Comparison of ENCODE assay signal across 8 mouse cellular contexts in genomic region chrX:159371831-159372752, GRCm38 (mm10). TPM values are rescaled to one million over a fixed set of nuclear protein-coding genes. Genes with fewer than 3 reads are reported as not detected.
A peak's percentile ranks its signal among the peaks of the same experiment; 100 is the strongest.
DNase-seq lines count a peak whose midpoint lies in the region; ATAC-seq lines count a peak whose summit lies in the region.

TSS of gene Eif1ax (plus strand) at chrX:159372178.

- peak within 1 kb of the TSS; percentile 49 for H3K4me2 ChIP-seq in forebrain, embryonic 11.5 days (ENCODE audit: low read depth, low read length, severe bottlenecking)
- H3K4me2 ChIP-seq in heart, embryonic 16.5 days (ENCODE audit: low read depth, low read length): peak within 1 kb of the TSS; percentile 67
- H3K4me2 ChIP-seq in liver, embryonic 15.5 days: peak within 1 kb of the TSS; percentile 65
- H3K4me2 ChIP-seq in neural tube, embryonic 12.5 days (replicated peaks): peak within 1 kb of the TSS; percentile 53

- peak within 1 kb of the TSS; percentile 74 for H3K9ac ChIP-seq in forebrain, embryonic 11.5 days (ENCODE audit: low read length)
- peak within 1 kb of the TSS; percentile 83 for H3K9ac ChIP-seq in heart, embryonic 16.5 days (ENCODE audit: low read length)
- H3K9ac ChIP-seq in liver, embryonic 15.5 days: peak within 1 kb of the TSS; percentile 72
- peak within 1 kb of the TSS; percentile 55 for H3K9ac ChIP-seq in neural tube, embryonic 12.5 days

- peak; percentile 100 for ATAC-seq in forebrain, embryonic 11.5 days (replicated peaks; ENCODE audit: low FRiP score)
- peak; percentile 99 for ATAC-seq in heart, embryonic 16.5 days (replicated peaks; ENCODE audit: extremely low read depth, insufficient read depth, low FRiP score)
- ATAC-seq in liver, embryonic 15.5 days (ENCODE audit: insufficient read depth): peak; percentile 100
- ATAC-seq in neural tube, embryonic 12.5 days (ENCODE audit: low FRiP score, low read depth): peak; percentile 98

- H3K27me3 ChIP-seq in forebrain, embryonic 11.5 days (ENCODE audit: control insufficient read depth, insufficient read depth, low read length): no peaks in the 10 kb centered on the region
- no peaks in the 10 kb centered on the region for H3K27me3 ChIP-seq in heart, embryonic 16.5 days (ENCODE audit: control insufficient read depth, insufficient read depth, low read length)
- H3K27me3 ChIP-seq in liver, embryonic 15.5 days: no peaks in the 10 kb centered on the region; the same call in 1 of the 2 replicates
- H3K27me3 ChIP-seq in neural tube, embryonic 12.5 days (replicated peaks): no peaks in the 10 kb centered on the region

- no peaks in the 10 kb centered on the region for H3K9me3 ChIP-seq in forebrain, embryonic 11.5 days (ENCODE audit: control insufficient read depth, low read length)
- no peaks in the 10 kb centered on the region for H3K9me3 ChIP-seq in heart, embryonic 16.5 days (replicated peaks; ENCODE audit: control insufficient read depth, low read length)
- no peaks in the 10 kb centered on the region for H3K9me3 ChIP-seq in liver, embryonic 15.5 days (replicated peaks)
- no peaks in the 10 kb centered on the region for H3K9me3 ChIP-seq in neural tube, embryonic 12.5 days

- peak; percentile 64 to 78 for DNase-seq in CD8-positive naive resting alpha-beta T cell, adult 2 months (ENCODE audit: low read depth in 2 of 2, low spot score in 2 of 2)
- peak; percentile 65 for DNase-seq in c-Kit-positive CD71-negative TER-119-negative erythroid progenitor cells, embryonic 14.5 days (ENCODE audit: low read depth)
- DNase-seq in forebrain, embryonic 11.5 days (ENCODE audit: low spot score): peak; percentile 85
- DNase-seq in kidney, postnatal 36 days: peak; percentile 81 to 84
- peak; percentile 44 for DNase-seq in telencephalon, adult 2 months (ENCODE audit: low read depth, low spot score)

- H3K4me1 ChIP-seq in forebrain, embryonic 11.5 days (replicated peaks; ENCODE audit: control insufficient read depth, insufficient read depth, low read length): no peaks in the 10 kb centered on the region
- 0 out of 2 replicates have a peak, but pooled peaks cover 5% of the 10 kb centered on the region for H3K4me1 ChIP-seq in heart, embryonic 16.5 days (ENCODE audit: control insufficient read depth, insufficient read depth, low read length)
- peaks cover 19% of the 10 kb centered on the region; the same call in 1 of the 2 replicates for H3K4me1 ChIP-seq in liver, embryonic 15.5 days (replicated peaks)
- no peaks in the 10 kb centered on the region for H3K4me1 ChIP-seq in neural tube, embryonic 12.5 days

- peak within 1 kb of the TSS; percentile 60 for H3K4me3 ChIP-seq in forebrain, embryonic 11.5 days (ENCODE audit: low read depth, low read length)
- H3K4me3 ChIP-seq in heart, embryonic 16.5 days (ENCODE audit: low read length): peak within 1 kb of the TSS; percentile 77
- peak within 1 kb of the TSS; percentile 81 for H3K4me3 ChIP-seq in liver, embryonic 15.5 days (replicated peaks)
- peak within 1 kb of the TSS; percentile 50 for H3K4me3 ChIP-seq in neural tube, embryonic 12.5 days

- H3K36me3 ChIP-seq in forebrain, embryonic 11.5 days (ENCODE audit: control insufficient read depth, insufficient read depth, low read length): no peaks in the 10 kb centered on the region
- no peaks in the 10 kb centered on the region for H3K36me3 ChIP-seq in heart, embryonic 16.5 days (ENCODE audit: control insufficient read depth, insufficient read depth)
- peaks cover 9% of the 10 kb centered on the region for H3K36me3 ChIP-seq in liver, embryonic 15.5 days (replicated peaks)
- peaks cover 2% of the 10 kb centered on the region; the same call in 1 of the 2 replicates for H3K36me3 ChIP-seq in neural tube, embryonic 12.5 days

- WGBS in forebrain, embryonic 11.5 days: 22% methylated on average over 47 of the region's 76 CpGs
- WGBS in heart, embryonic 16.5 days: 14% methylated on average over 54 of the region's 76 CpGs
- WGBS in liver, embryonic 15.5 days (ENCODE audit: insufficient replicate concordance): 21% methylated on average over 53 of the region's 76 CpGs
- WGBS in neural tube, embryonic 12.5 days: 20% methylated on average over 59 of the region's 76 CpGs

- 0 out of 2 replicates have a peak within 1 kb of the TSS, but pooled peaks have one; percentile 18 for H3K27ac ChIP-seq in forebrain, embryonic 11.5 days (ENCODE audit: low read depth, low read length)
- peak within 1 kb of the TSS; percentile 90 for H3K27ac ChIP-seq in heart, embryonic 16.5 days (ENCODE audit: low read length)
- H3K27ac ChIP-seq in liver, embryonic 15.5 days (replicated peaks): peak within 1 kb of the TSS; percentile 76
- H3K27ac ChIP-seq in neural tube, embryonic 12.5 days: peak within 1 kb of the TSS; percentile 32; the same call in 1 of the 2 replicates

RNA-seq across cellular contexts. Expression of gene Eif1ax, which starts in this region (rescaled TPM):
- 172 and 188 TPM in 2 replicates for polyA plus RNA-seq in forebrain, embryonic 11.5 days (2014; fragmentation: Nextera tagmentation; extraction: Ambion mirVana)
- polyA plus RNA-seq in heart, embryonic 16.5 days (2015; fragmentation: Nextera tagmentation; extraction: Ambion mirVana): 92.6 and 93.7 TPM in 2 replicates
- polyA plus RNA-seq in liver, embryonic 15.5 days (2015; fragmentation: Nextera tagmentation; extraction: Ambion mirVana): 55.9 and 69.0 TPM in 2 replicates
- 122 and 126 TPM in 2 replicates for polyA plus RNA-seq in neural tube, embryonic 12.5 days (2016; fragmentation: Nextera tagmentation; extraction: Ambion mirVana)

Comparison
In these comparisons a context has a peak if more than half of its experiments do, and no peak if none do; other contexts are left out.
1. Peak in every context shown above with its lines: DNase-seq, ATAC-seq, H3K4me3 ChIP-seq and H3K27ac ChIP-seq.
2. H3K27ac ChIP-seq: peak in every context shown above with its lines; median percentile 90 in heart, embryonic 16.5 days; 76 in liver, embryonic 15.5 days; 32 in neural tube, embryonic 12.5 days; 18 in forebrain, embryonic 11.5 days.